Mouse (Mus musculus): ENCODE measurements around the gene Gm10647. TPM values are rescaled to one million over a fixed set of nuclear protein-coding genes. Genes with fewer than 3 reads are reported as not detected.

The Gm10647 gene
- 0.19 TPM for polyA plus RNA-seq (2014; fragmentation: Illumina TruSeq; extraction: RNeasy Lipid Tissue Mini Kit (QIAGEN cat#74804); ENCODE audit: low read depth, low replicate concordance)

GRCm38 (mm10) chr9:66796739-66797138, at the start of gene Gm10647:
Gene Gm10647, plus strand, starts transcription at chr9:66797039.

GRCm38 (mm10) chr9:66795464-66796324, 1.1 kb upstream of the Gm10647 start, which contains the start of gene Aph1b:
Gene Aph1b, minus strand, starts transcription at chr9:66795490.

GRCm38 (mm10) chr9:66834318-66835096, 37.7 kb downstream of the Gm10647 start, which contains the start of gene Aph1c:
Gene Aph1c, minus strand, starts transcription at chr9:66834726.

Other genes with a start within 250 kb of the Gm10647 start
- gene Usp3, start 203.9 kb upstream of the Gm10647 start, polyA plus RNA-seq (2014; fragmentation: Illumina TruSeq; extraction: RNeasy Lipid Tissue Mini Kit (QIAGEN cat#74804); ENCODE audit: low read depth, low replicate concordance): 42.0 TPM
- not detected for gene Car12, start 83.4 kb upstream of the Gm10647 start, polyA plus RNA-seq (2014; fragmentation: Illumina TruSeq; extraction: RNeasy Lipid Tissue Mini Kit (QIAGEN cat#74804); ENCODE audit: low read depth, low replicate concordance)
- 2.4 TPM for gene Aph1b, start 1.5 kb upstream of the Gm10647 start, polyA plus RNA-seq (2014; fragmentation: Illumina TruSeq; extraction: RNeasy Lipid Tissue Mini Kit (QIAGEN cat#74804); ENCODE audit: low read depth, low replicate concordance)
- 1.5 TPM for gene Aph1c, start 37.7 kb downstream of the Gm10647 start, polyA plus RNA-seq (2014; fragmentation: Illumina TruSeq; extraction: RNeasy Lipid Tissue Mini Kit (QIAGEN cat#74804); ENCODE audit: low read depth, low replicate concordance)
- 5.4 TPM for gene Rab8b, start 122.6 kb downstream of the Gm10647 start, polyA plus RNA-seq (2014; fragmentation: Illumina TruSeq; extraction: RNeasy Lipid Tissue Mini Kit (QIAGEN cat#74804); ENCODE audit: low read depth, low replicate concordance)
- 613 TPM for gene Rps27l, start 149.0 kb downstream of the Gm10647 start, polyA plus RNA-seq (2014; fragmentation: Illumina TruSeq; extraction: RNeasy Lipid Tissue Mini Kit (QIAGEN cat#74804); ENCODE audit: low read depth, low replicate concordance)
- gene Lactb, start 178.4 kb downstream of the Gm10647 start, polyA plus RNA-seq (2014; fragmentation: Illumina TruSeq; extraction: RNeasy Lipid Tissue Mini Kit (QIAGEN cat#74804); ENCODE audit: low read depth, low replicate concordance): 70.0 TPM